Mouse (Mus musculus) lung, embryonic 15.5 days (tissue): ENCODE data around the gene Xxylt1. TPM values are rescaled to one million over a fixed set of nuclear protein-coding genes. Genes with fewer than 3 reads are reported as not detected.

Experiments used
- ATAC-seq: fragments of 200-750 bp; cut with Nextera tagmentation; 2 replicates; pipeline ENCODE4 v1.8.0; 2017; ENCODE audit warnings: moderate number of reproducible peaks, borderline replicate concordance; ENCODE audit not compliant: low FRiP score, low TSS enrichment; ENCODE audit errors: extremely low read depth
- H3K27ac ChIP-seq: fragments of 300-500 bp; sonication (generic); 2 replicates; pipeline ENCODE4 v1.5.1; 2015; ENCODE audit warnings: moderate library complexity, mild to moderate bottlenecking, inconsistent platforms
- H3K27me3 ChIP-seq: fragments of 300-500 bp; sonication (generic); 2 replicates; pipeline ENCODE4 v1.6.1; 2015; ENCODE audit warnings: inconsistent platforms
- H3K36me3 ChIP-seq: fragments of 300-500 bp; sonication (generic); 2 replicates; pipeline ENCODE4 v1.6.1; 2015; ENCODE audit warnings: inconsistent platforms
- H3K4me1 ChIP-seq: fragments of 300-500 bp; sonication (generic); 2 replicates; pipeline ENCODE4 v1.6.1; 2015; ENCODE audit warnings: inconsistent platforms
- H3K4me2 ChIP-seq: fragments of 300-500 bp; sonication (generic); 2 replicates; pipeline ENCODE4 v1.6.1; 2015; ENCODE audit warnings: inconsistent platforms, mild to moderate bottlenecking, moderate library complexity
- H3K4me3 ChIP-seq: fragments of 300-500 bp; sonication (generic); 2 replicates; pipeline ENCODE4 v1.5.1; 2015; ENCODE audit warnings: mild to moderate bottlenecking, inconsistent platforms
- H3K9ac ChIP-seq: fragments of 300-500 bp; sonication (generic); 2 replicates; pipeline ENCODE4 v1.6.1; 2015; ENCODE audit warnings: inconsistent platforms
- H3K9me3 ChIP-seq: fragments of 300-500 bp; sonication (generic); 2 replicates; pipeline ENCODE4 v1.6.1; 2016; ENCODE audit warnings: inconsistent platforms
- WGBS: fragments of 180-500 bp; shearing (Covaris S2); methylation state at CpG from one replicate; pipeline ENCODE4 v1.1.7; 2015; 5-methylcytosine and 5-hydroxymethylcytosine counted together
- polyA plus RNA-seq: library from polyadenylated mRNA; unstranded; fragments of >200 nt; fragmentation: Nextera tagmentation; extraction: Ambion mirVana; gene quantifications from 2 replicates; pipeline ENCODE4 v1.2.1, GENCODE M21; 2015

The Xxylt1 gene
- polyA plus RNA-seq, 1 experiment from 2014 or later, result 17.2 TPM

DNA sequence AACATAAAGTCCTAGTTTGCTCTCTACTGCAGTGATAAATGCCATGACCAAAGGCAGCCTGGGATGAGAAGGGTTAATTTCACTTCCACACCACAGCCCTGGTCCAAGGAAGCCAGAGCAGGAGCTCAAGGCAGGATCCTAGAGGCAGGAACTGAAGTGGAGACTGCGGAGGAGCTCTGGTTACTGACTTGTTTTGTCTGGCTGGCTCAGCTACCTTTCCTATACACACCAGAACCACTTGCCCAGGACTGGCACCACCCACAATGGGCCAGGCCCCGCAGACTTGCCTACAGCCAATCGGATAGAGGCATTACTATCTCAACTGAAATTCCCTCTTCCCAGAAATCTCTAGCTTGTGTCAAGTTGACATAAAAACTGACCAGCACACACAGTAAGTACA is 21.0 kb downstream of the Xxylt1 start:
- WGBS, result 90% methylated on average over 3 of the region's 3 CpGs
- Histone ChIP-seq H3K36me3 (no peaks in the 10 kb centered on the region), H3K27me3 (no peaks in the 10 kb centered on the region), H3K27ac (no peak overlapping the region), H3K9me3 (no peaks in the 10 kb centered on the region), H3K4me1 (peaks cover 20% of the 10 kb centered on the region), H3K4me3 (no peak overlapping the region), H3K9ac (no peak overlapping the region), H3K4me2 (no peak overlapping the region)
- ATAC-seq, result no peak

GRCm38 (mm10) chr16:31059730-31060129 is 21.5 kb downstream of the Xxylt1 start:
- 84% methylated on average over 4 of the region's 4 CpGs for WGBS
- H3K4me1 ChIP-seq, result peaks cover 20% of the 10 kb centered on the region
- no peak for ATAC-seq
- no peaks in the 10 kb centered on the region for H3K9me3 ChIP-seq
- no peaks in the 10 kb centered on the region for H3K36me3 ChIP-seq
- H3K4me2 ChIP-seq, result no peak overlapping the region
- H3K4me3 ChIP-seq, result no peak overlapping the region
- no peak overlapping the region for H3K27ac ChIP-seq
- H3K9ac ChIP-seq, result no peak overlapping the region
- H3K27me3 ChIP-seq, result no peaks in the 10 kb centered on the region

- Histone ChIP-seq H3K9me3 (no peaks in the 10 kb centered on the region), H3K36me3 (no peaks in the 10 kb centered on the region), H3K27ac (no peak overlapping the region), H3K4me2 (no peak overlapping the region), H3K9ac (no peak overlapping the region), H3K4me1 (peaks cover 23% of the 10 kb centered on the region), H3K27me3 (no peaks in the 10 kb centered on the region), H3K4me3 (no peak overlapping the region)
- ATAC-seq, result no peak
- WGBS, result 53% methylated on average over 6 of the region's 6 CpGs
Measured at GRCm38 (mm10) chr16:31052812-31053211, 28.4 kb downstream of the Xxylt1 start.

GRCm38 (mm10) chr16:31052177-31052726 is 29.0 kb downstream of the Xxylt1 start:
- H3K36me3 ChIP-seq, result no peaks in the 10 kb centered on the region
- H3K27ac ChIP-seq, result no peak overlapping the region
- H3K9me3 ChIP-seq, result no peaks in the 10 kb centered on the region
- WGBS, result 40% methylated on average over 7 of the region's 7 CpGs
- H3K4me2 ChIP-seq, result no peak overlapping the region
- H3K9ac ChIP-seq, result no peak overlapping the region
- H3K4me3 ChIP-seq, result no peak overlapping the region
- no peak for ATAC-seq
- H3K4me1 ChIP-seq, result peaks cover 27% of the 10 kb centered on the region
- no peaks in the 10 kb centered on the region for H3K27me3 ChIP-seq

DNA sequence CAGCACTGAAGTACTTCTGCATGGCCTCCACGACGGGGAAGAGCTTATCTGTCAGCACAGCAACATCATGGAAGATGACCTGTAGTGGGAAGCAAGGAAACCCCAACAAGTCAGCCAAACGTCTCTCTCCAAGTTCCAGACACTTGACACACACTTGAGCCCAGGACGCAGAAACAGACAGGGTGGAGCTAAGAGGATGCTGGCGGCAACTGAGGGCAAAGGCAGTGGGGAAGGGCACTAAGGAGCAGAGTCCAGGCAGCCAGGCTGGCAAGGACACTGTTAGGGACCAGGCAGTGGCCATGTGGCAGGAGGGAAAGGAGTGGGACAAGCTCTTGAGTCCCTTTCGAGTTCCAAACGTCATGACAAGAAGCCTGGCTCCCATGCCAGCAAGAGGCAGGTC is 30.5 kb downstream of the Xxylt1 start:
- Histone ChIP-seq H3K27ac (no peak overlapping the region), H3K9ac (no peak overlapping the region), H3K9me3 (no peaks in the 10 kb centered on the region), H3K4me2 (no peak overlapping the region), H3K27me3 (no peaks in the 10 kb centered on the region), H3K4me3 (no peak overlapping the region), H3K36me3 (no peaks in the 10 kb centered on the region), H3K4me1 (peaks cover 30% of the 10 kb centered on the region)
- 62% methylated on average over 7 of the region's 7 CpGs for WGBS
- ATAC-seq, result no peak

- H3K27ac ChIP-seq, result no peak overlapping the region
- ATAC-seq, result no peak
- H3K27me3 ChIP-seq, result no peaks in the 10 kb centered on the region
- 87% methylated on average over 6 of the region's 6 CpGs for WGBS
- H3K9ac ChIP-seq, result no peak overlapping the region
- H3K36me3 ChIP-seq, result no peaks in the 10 kb centered on the region
- no peak overlapping the region for H3K4me3 ChIP-seq
- no peak overlapping the region for H3K4me2 ChIP-seq
- H3K9me3 ChIP-seq, result no peaks in the 10 kb centered on the region
- H3K4me1 ChIP-seq, result peaks cover 25% of the 10 kb centered on the region
Measured at GRCm38 (mm10) chr16:31048194-31048593, 33.0 kb downstream of the Xxylt1 start.

- ATAC-seq, result no peak
- H3K9me3 ChIP-seq, result no peaks in the 10 kb centered on the region
- 66% methylated on average over 10 of the region's 10 CpGs for WGBS
Measured at GRCm38 (mm10) chr16:31047186-31047898, 33.9 kb downstream of the Xxylt1 start.

GRCm38 (mm10) chr16:31046217-31046659 is 35.0 kb downstream of the Xxylt1 start:
- H3K27me3 ChIP-seq, result no peaks in the 10 kb centered on the region
- H3K4me3 ChIP-seq, result no peak overlapping the region
- no peak for ATAC-seq
- no peaks in the 10 kb centered on the region for H3K9me3 ChIP-seq
- WGBS, result 33% methylated on average over 14 of the region's 14 CpGs
- peak overlapping the region; percentile 48 for H3K27ac ChIP-seq
- no peak overlapping the region for H3K9ac ChIP-seq
- no peak overlapping the region for H3K4me2 ChIP-seq
- peaks cover 17% of the 10 kb centered on the region for H3K4me1 ChIP-seq
- H3K36me3 ChIP-seq, result no peaks in the 10 kb centered on the region

More at GRCm38 (mm10) chr16:31047186-31047898, 33.9 kb downstream of the Xxylt1 start:
- Histone ChIP-seq H3K36me3 (no peaks in the 10 kb centered on the region), H3K9ac (no peak overlapping the region), H3K4me3 (no peak overlapping the region), H3K27me3 (no peaks in the 10 kb centered on the region), H3K27ac (no peak overlapping the region), H3K4me2 (no peak overlapping the region), H3K4me1 (peaks cover 22% of the 10 kb centered on the region)

DNA sequence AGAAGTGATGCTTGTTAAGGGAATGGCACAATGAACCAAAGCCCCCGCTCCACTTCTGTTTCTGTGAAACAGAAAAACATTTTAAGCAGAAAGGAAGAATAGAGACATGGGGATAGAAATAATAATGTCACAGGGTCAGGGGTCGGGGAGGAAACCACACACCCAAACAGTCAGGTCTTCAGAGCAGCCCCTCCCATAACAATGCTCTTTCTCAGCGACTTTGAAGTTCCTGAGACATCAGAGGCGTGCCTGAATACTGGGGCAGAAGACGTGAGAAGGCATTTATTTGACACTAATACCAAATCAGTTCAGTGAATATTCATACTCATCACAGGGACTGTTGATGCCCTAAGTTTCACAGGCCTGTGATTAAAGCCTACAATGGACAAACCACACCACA is 36.0 kb downstream of the Xxylt1 start:
- H3K4me1 ChIP-seq, result peaks cover 17% of the 10 kb centered on the region

GRCm38 (mm10) chr16:31043136-31043535 is 38.1 kb downstream of the Xxylt1 start:
- H3K9ac ChIP-seq, result no peak overlapping the region
- 82% methylated on average over 5 of the region's 5 CpGs for WGBS
- no peak overlapping the region for H3K4me2 ChIP-seq
- H3K4me1 ChIP-seq, result peaks cover 17% of the 10 kb centered on the region
- no peaks in the 10 kb centered on the region for H3K36me3 ChIP-seq
- no peaks in the 10 kb centered on the region for H3K9me3 ChIP-seq
- H3K27ac ChIP-seq, result no peak overlapping the region
- ATAC-seq, result no peak
- no peaks in the 10 kb centered on the region for H3K27me3 ChIP-seq
- no peak overlapping the region for H3K4me3 ChIP-seq

More for the DNA sequence above, 36.0 kb downstream of the Xxylt1 start:
- WGBS, result 62% methylated on average over 5 of the region's 5 CpGs
- Histone ChIP-seq H3K9ac (no peak overlapping the region), H3K27me3 (no peaks in the 10 kb centered on the region), H3K36me3 (no peaks in the 10 kb centered on the region), H3K4me3 (no peak overlapping the region), H3K4me2 (no peak overlapping the region), H3K27ac (no peak overlapping the region), H3K9me3 (no peaks in the 10 kb centered on the region)
- no peak for ATAC-seq

DNA sequence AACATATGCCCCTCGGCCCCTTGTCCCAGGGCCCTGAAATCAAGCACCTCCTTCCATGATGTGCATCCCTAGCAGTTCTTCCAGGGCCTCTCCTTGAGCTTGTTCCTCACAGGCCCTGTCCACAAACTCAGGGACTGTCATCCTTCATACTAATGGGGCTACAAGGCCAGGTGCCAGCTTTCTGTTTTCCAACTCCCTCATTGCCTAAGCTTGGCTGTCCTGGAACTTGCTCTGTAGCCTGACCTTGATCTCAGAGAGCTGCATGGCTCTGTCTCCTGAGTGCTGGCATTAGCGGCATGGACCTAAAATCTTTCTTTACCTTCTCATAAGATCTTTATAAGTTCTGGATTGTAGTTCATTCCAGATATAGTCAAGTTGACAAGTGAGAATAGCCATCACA is 39.7 kb downstream of the Xxylt1 start:
- H3K27me3 ChIP-seq, result no peaks in the 10 kb centered on the region
- WGBS, result 93% methylated on average over 2 of the region's 2 CpGs
- no peaks in the 10 kb centered on the region for H3K36me3 ChIP-seq
- H3K9me3 ChIP-seq, result no peaks in the 10 kb centered on the region
- no peak for ATAC-seq
- H3K4me3 ChIP-seq, result no peak overlapping the region
- no peak overlapping the region for H3K27ac ChIP-seq
- H3K4me2 ChIP-seq, result no peak overlapping the region
- no peak overlapping the region for H3K9ac ChIP-seq
- peaks cover 7% of the 10 kb centered on the region for H3K4me1 ChIP-seq

GRCm38 (mm10) chr16:31039803-31040459 is 41.3 kb downstream of the Xxylt1 start:
- no peak overlapping the region for H3K27ac ChIP-seq

More at GRCm38 (mm10) chr16:31039803-31040459, 41.3 kb downstream of the Xxylt1 start:
- Histone ChIP-seq H3K27me3 (no peaks in the 10 kb centered on the region), H3K4me1 (peaks cover 10% of the 10 kb centered on the region), H3K36me3 (no peaks in the 10 kb centered on the region), H3K9me3 (no peaks in the 10 kb centered on the region), H3K4me3 (no peak overlapping the region), H3K4me2 (no peak overlapping the region), H3K9ac (no peak overlapping the region)
- WGBS, result 63% methylated on average over 9 of the region's 9 CpGs
- ATAC-seq, result no peak
